In the genomic region with DNA sequence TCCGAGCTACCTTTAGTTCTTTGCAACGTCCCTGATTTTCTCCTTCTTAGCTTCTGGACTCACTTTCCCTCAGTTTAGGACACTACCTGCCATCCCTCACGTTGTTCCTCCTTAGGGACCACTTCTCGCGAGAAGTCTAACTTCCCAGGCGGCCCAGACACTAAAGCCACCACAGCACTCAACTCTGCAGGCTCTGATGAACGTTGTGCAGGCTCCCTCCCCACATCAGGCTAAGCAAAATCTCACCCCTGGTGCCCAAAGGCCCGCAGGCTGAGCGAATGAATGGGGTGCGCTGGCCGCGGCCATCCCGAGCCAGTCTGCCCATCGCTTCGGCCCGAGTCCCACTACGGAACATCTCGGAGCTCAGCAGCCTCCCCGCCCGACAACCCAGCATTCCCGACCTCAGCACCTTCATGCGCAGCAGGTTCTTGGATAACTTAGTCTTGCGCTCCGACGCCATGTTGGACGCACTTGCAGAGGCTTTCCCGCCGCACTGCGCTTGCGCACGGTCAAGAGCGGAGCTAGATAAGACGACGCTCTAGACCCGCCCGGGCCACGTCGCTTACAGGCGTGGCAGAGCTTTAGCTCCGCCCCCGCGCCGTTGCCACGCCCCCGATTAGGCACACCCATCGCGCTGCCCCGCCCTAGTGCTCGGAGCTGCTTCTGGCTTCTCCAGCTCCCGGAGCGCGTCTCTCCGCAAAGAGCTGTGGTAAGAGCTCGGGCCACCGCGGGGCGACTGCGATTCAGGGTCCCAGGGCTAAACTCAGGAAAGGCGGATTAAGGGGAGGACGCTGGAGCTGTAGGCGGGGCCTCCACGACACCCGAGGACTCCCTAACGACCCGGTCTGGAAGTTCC, we compare ENCODE assay signal across 8 mouse cellular contexts. TPM values are rescaled to one million over a fixed set of nuclear protein-coding genes. Genes with fewer than 3 reads are reported as not detected.
A peak's percentile ranks its signal among the peaks of the same experiment; 100 is the strongest.
DNase-seq lines count a peak whose midpoint lies in the region; ATAC-seq and TF ChIP-seq lines count a peak whose summit lies in the region.

A gene (minus strand): TSS at position 501 of the 856 bp plus-strand sequence.

- DNase-seq in gastrocnemius, adult 8-10 months (ENCODE audit: low spot score in 2 of 2) = peak; percentile 92 to 96
- DNase-seq in hindlimb bud, embryonic 11.5 days (ENCODE audit: extremely low spot score, low read depth, low spot score) = peak; percentile 93
- DNase-seq in left cerebral cortex, adult 8-10 months (ENCODE audit: low spot score in 2 of 2) = peak; percentile 91 to 96
- DNase-seq in right cerebral cortex, postnatal 10 days (ENCODE audit: low spot score in 2 of 2) = peak; percentile 98
- DNase-seq in urinary bladder, postnatal 25 days (ENCODE audit: low spot score) = peak; percentile 98

- H3K9me3 ChIP-seq in megakaryocyte, embryonic 14.5 days = 0 out of 2 replicates have a peak, but pooled peaks cover 2% of the 10 kb centered on the region

- H3K36me3 ChIP-seq in megakaryocyte, embryonic 14.5 days (replicated peaks; ENCODE audit: low read length) = peaks cover 31% of the 10 kb centered on the region

- H3K27me3 ChIP-seq in megakaryocyte, embryonic 14.5 days (replicated peaks) = peaks cover 18% of the 10 kb centered on the region

- TF ChIP-seq POLR2A in cortical plate, adult 2 months (IDR thresholded peaks at IDR 0.05; ENCODE audit: extremely low read depth, insufficient read depth, low read length) = peak; percentile 96

- no peaks in the 10 kb centered on the region; the same call in 1 of the 2 replicates for H3K4me1 ChIP-seq in cortical plate, adult 2 months (ENCODE audit: control insufficient read depth, insufficient read depth, low read length)
- peaks cover 31% of the 10 kb centered on the region for H3K4me1 ChIP-seq in megakaryocyte, embryonic 14.5 days

- peak within 1 kb of the TSS; percentile 87 for H3K4me3 ChIP-seq in cortical plate, adult 2 months (ENCODE audit: insufficient read depth, low read length)
- H3K4me3 ChIP-seq in megakaryocyte, embryonic 14.5 days (replicated peaks) = peak within 1 kb of the TSS; percentile 100

- peak; percentile 94 for ATAC-seq in activated CD4-positive, CD25-positive, alpha-beta regulatory T cell, adult 4 months

- TF ChIP-seq CTCF in cortical plate, adult 2 months (IDR thresholded peaks at IDR 0.05; ENCODE audit: extremely low read depth, insufficient read depth, low read length) = no peak

- peak within 1 kb of the TSS; percentile 75 for H3K27ac ChIP-seq in cortical plate, adult 2 months (ENCODE audit: insufficient read depth, low read length)

RNA-seq across cellular contexts. Expression of the gene that starts here (rescaled TPM):
- 10 to 100 TPM; 61.0 to 74.5 TPM for polyA plus RNA-seq in activated CD4-positive, CD25-positive, alpha-beta regulatory T cell, adult 4 months (2017; shearing (Covaris generic))
- polyA plus RNA-seq in cortical plate, adult 2 months (2012; rRNA removed) = 19.2 and 21.1 TPM in 2 replicates
- total RNA-seq in gastrocnemius, adult 8-10 months (2022) = 1 to 10 TPM; 3.0 to 5.8 (median 4.4) TPM
- total RNA-seq in left cerebral cortex, adult 8-10 months (2022) = 10 to 100 TPM; 20.3 to 24.3 (median 23.2) TPM
- polyA plus RNA-seq in megakaryocyte, embryonic 14.5 days (2012; ENCODE audit: insufficient read depth, low replicate concordance) = 3.2 and 10.7 TPM in 2 replicates

Comparison
In these comparisons a context has a peak if more than half of its experiments do, and no peak if none do; other contexts are left out.
1. Peak in every context shown above with its lines: DNase-seq, ATAC-seq, H3K4me3 ChIP-seq and H3K27ac ChIP-seq.